Mouse (Mus musculus) large intestine, adult 2 months (tissue): Measurements from ENCODE around the gene Lss. TPM values are rescaled to one million over a fixed set of nuclear protein-coding genes. Genes with fewer than 3 reads are reported as not detected.

Source experiments
- DNase-seq: peaks from one replicate; pipeline ENCODE4 v3.0.0-alpha.2; 2012; ENCODE audit warnings: low read depth, low spot score
- WGBS: fragments of 180-500 bp; shearing (Covaris S2); methylation state at CpG from one replicate; pipeline ENCODE4 v1.1.7; 2018; 5-methylcytosine and 5-hydroxymethylcytosine counted together
- polyA plus RNA-seq: library from polyadenylated mRNA; depleted of rRNA; stranded (reverse); fragments of >200 nt; gene quantifications from 2 replicates; pipeline ENCODE4 v1.2.3, GENCODE M21; 2012; rRNA removed

Lss gene
- polyA plus RNA-seq, 1 experiment, result 17.4 TPM

DNA sequence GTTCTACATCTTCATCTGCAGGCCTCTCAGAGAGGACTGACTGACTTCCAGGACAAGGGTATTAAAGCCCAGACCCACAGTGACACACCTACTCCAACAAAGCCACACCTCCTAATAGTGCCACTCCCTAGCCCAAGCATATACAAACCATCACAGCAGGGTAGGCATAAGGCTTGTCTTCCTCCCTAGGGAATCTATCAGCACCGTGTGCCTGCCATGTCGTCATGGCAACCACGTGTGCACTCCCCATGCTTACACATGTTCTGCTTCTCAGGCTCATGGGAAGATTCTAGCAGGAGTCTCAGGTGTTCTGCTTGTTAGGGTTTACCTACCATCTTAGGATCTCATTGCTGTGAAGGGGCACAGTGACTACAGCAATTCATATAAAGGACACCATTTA lies 20.2 kb downstream of the Lss start:
- no peak for DNase-seq

DNA sequence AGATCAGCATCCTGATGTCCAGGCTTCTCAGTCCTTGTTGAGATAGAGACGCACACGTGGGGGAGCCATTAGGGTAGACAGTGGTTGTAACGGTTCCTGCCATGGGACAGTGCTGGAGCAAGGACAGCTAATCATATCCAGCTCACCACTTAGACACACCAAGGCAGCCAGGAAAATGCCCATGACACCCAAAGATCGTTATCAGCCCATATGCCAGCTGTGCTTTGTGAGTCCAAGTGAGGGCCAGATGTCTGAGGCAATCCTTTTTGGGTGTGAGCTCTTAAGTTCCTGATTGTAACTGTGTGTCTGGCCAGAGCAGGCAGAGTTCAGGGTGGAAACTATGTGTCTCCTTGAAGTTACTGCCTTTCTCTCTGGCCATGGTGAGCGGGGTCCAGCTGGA lies 22.7 kb downstream of the Lss start:
- no peak for DNase-seq
- 75% methylated on average over 5 of the region's 5 CpGs for WGBS

More for the DNA sequence above, 20.2 kb downstream of the Lss start:
- 68% methylated on average over 3 of the region's 3 CpGs for WGBS

DNA sequence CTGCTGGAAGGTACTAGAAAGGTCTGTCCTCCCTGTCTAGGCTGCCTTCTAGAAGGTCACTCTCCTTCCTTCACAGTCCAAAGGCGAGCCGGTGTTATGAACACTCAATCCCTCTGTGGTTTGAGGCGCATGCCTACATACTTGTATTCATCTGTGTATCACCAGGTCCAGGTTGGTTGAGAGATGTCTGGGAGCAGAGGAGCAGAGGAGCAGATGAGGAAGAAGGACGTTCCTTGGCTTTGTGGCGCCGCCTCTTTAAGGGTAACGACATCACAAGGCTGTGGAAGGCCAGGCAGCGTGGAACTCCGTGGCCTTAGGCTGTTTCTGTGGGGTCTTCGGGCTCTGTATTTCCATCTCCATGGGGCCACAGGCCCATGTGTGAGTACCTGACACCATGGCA lies 30.6 kb downstream of the Lss start, which contains the start of gene Spatc1l:
Gene Spatc1l, plus strand, starts transcription at position 301 of the 400 bp plus-strand sequence.
- WGBS, result 84% methylated on average over 10 of the region's 10 CpGs
- no peak for DNase-seq

DNA sequence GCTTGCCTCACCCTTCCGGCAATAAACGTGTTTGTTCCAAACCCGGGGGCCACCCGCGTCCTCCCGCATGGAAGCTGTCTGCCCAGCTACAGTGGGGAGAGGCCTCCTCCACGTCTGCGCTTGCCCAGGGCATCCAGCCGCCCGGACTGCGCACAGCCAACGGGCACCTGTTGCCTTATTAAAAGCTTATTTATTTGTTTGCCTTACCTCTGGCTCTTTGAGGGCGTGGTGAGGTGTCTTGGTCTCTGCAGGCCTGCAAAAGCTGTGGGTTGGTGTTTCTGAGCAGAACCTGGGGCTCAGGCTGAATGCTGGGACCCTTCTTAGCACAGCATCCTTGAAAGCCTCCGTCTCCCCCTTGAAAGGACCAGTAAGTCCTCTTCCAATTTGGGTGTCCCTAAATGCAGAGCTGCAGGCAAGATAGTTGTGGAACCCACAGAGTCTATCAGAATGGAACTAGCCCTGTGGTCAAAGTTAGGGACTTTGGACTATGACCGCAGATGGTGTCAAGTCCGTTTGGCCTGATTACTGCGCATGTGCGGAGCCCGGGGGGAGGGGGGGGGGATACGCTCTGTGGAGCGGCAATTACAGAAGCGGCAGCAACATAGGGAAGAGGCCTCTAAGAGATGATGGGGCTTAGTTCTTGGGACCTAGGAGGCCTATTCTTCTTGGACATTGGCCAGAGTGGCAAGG lies 38.8 kb downstream of the Lss start:
- DNase-seq, result no peak
- WGBS, result 49% methylated on average over 22 of the region's 22 CpGs

DNA sequence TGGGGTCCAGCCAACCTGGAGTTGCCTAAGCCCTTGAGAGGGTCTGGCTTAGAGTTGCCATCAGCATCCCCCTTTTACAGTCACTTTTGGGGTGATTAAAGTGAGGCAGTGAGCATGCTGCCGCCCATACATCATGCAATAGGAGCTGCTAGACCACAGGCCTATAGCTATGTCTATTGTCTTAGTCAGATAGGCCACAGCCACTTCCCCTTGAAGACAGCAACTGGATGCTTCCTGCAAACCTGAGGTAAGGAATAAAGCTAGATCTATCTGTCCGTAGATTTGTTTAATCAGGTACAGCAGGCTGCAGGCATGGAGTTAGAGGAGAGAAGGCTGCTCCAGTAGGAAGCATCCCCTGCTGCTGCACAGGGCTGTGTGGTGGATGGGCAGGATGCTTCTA lies 39.7 kb downstream of the Lss start:
- WGBS, result 75% methylated on average over 2 of the region's 2 CpGs
- DNase-seq, result no peak

DNA sequence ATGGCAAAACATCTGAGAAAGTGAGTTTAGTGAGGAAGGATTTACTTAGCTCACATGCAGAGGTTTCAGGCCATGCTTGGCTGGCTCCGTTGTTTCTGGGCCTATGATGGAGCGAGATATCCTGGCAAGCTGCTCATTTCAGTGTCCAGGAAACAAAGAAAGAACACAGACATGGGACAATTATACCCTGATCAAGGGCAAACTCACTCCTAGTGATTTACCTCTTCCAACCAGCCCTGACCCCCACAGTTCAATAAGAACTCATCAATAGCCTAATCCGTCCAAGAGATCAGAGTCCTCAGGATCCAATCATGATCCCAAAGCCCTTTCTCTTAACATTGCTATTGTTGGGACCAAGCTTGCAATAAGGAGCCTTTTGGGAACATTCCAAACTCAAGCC lies 40.8 kb downstream of the Lss start:
- 80% methylated on average over 3 of the region's 3 CpGs for WGBS
- no peak for DNase-seq

DNA sequence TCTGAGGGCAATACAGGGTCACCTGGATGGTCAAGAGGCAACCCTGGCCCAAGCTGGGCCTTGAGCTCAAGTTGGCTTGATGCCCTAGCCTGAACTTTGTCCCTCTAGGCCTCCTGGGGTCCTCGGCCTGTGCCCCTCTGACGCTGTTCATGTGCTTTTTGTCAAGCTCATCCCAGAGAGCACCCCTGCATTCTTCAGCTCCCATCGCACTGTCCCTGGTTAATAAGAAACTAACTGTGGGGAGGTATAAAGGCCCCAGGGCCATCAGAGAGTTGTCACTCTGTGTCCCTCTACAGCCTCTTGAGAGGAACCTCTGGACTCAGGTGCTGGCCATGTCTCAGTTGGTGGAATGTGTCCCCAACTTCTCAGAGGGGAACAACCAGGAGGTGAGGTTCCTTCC lies 44.0 kb downstream of the Lss start, which contains the start of gene Ftcd:
Gene Ftcd, plus strand, starts transcription at position 275 of the 400 bp plus-strand sequence.
- DNase-seq, result no peak

DNA sequence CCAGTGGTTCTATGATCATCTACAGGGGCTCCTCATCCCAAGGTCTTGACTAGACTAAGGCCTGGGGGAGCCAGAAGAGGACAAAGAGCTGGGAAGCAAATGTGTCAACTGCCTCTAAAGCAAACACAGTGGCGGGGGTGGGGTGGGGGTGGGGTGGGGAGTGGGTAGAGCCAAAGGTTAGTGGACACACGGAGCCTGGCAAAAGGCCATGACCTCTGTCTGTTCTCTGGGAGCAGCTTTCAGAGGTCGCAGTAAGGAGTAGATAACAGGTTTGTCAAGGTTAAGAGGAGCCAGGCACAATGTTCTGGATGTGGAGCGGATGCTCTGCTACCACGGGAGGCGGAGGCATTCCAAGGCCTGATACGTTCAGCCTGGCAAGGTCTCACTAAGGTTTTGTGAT lies 45.5 kb downstream of the Lss start:
- no peak for DNase-seq
- 64% methylated on average over 7 of the region's 7 CpGs for WGBS

More for the DNA sequence above, 44.0 kb downstream of the Lss start, which contains the start of gene Ftcd:
- WGBS, result 73% methylated on average over 3 of the region's 3 CpGs

DNA sequence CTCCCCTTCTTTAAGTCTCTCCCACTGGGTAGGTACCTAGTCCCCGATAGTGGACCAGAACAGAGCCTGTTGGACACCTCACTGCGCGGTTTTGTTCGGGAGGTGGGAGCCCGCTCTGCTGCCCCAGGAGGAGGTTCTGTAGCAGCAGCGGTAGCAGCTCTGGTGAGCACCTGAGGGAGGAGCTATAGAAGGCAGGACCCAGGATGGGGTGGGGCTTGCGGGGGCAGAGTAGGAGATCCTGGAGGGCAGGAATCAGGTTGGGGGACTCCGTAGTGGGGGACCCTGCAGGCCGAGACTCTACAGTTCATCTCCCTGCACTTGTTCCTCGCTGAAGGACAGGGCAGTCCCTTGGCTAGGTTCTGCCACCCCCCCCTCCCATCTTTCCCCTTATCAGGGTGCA lies 52.8 kb downstream of the Lss start:
- DNase-seq, result no peak
- 20% methylated on average over 10 of the region's 10 CpGs for WGBS

DNA sequence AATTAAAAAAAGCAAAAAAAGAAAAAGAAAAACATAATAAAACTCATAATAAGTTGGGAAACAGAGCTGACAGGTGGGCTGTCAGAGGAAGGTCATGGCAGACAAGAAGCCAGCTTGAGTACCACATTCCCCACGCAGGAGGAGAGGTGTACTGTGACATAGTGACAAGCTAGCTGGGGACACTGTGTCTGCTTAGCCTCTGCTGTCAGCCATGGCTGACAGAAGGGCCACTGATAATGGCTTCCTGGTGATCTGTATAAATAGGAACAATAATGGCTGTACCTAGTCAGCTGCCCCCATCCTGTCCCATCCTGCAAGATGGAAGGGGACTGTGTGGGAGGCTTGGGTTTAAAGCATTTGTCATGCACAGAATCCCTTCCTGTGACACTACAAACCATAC lies 54.8 kb downstream of the Lss start:
- no peak for DNase-seq
- 33% methylated on average over 1 of the region's 1 CpGs for WGBS

DNA sequence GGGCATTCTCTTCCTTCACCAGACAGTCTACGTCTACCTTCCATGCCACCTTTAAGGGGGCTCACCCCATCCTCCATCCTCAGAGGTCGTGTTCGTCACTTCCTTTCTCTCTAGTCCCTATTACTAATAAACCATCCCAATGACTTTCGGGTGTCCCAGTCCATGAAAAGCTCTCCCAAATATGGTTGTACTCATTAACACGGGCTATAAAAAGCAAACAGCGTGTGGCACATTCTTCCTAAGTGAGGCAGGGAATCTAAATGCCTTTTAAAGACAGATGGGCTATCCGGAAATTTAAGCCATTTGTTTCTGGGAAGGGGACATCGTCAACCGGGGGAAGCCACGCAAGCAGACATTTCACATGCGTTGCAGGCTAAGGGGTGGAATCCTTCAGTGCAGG lies 58.8 kb downstream of the Lss start:
- WGBS, result 63% methylated on average over 11 of the region's 11 CpGs
- DNase-seq, result no peak

DNA sequence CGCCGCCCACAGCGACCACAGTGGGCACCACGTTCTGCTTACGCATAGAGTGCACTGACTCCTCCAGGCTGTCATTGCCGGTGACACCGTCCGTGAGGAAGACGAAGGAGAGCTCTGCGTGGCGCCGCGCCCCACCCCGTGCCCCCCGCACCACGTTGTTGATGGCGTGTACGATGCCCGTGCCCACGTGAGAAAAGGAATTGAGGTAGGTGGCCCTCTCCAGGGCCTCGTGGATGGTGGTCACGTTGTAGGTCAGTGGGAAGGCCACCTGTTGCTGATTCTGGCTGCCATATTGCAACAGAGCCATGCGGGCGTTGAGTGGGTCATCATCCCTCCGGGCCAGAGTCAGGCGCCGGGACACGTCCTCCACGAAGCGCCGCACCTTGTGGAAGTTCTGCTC lies 65.0 kb downstream of the Lss start:
- DNase-seq, result no peak
- WGBS, result 90% methylated on average over 31 of the region's 31 CpGs

DNA sequence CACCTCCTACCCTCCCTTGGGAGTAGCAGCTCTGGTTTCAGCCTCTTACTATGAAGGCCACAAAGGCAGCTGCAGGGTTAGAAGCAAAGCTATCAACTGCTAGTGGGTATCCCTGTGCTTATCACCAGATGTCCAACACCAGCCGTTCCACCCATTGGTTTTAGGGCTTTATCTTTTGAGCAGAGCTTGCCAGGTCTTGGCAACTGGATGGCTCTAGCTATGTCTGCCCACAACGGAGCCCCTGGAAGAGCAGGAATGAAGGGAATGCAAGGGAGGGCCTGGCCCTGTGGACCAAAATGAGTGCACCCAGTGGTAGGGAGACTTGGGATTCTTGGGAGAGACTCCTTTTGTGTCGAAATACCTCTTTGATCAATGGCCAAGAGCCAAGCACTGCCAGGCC lies 71.3 kb downstream of the Lss start:
- 65% methylated on average over 3 of the region's 3 CpGs for WGBS
- DNase-seq, result no peak

Other genes starting within 250 kb of the Lss start
- 11.3 and 17.2 TPM in 2 replicates for gene Dip2a, start 186.3 kb upstream of the Lss start, polyA plus RNA-seq
- not detected in 2 replicates for gene AC141477.1, start 91.1 kb upstream of the Lss start, polyA plus RNA-seq
- gene Pcnt, start 88.8 kb upstream of the Lss start, polyA plus RNA-seq, result 13.1 and 17.0 TPM in 2 replicates
- gene 2610028H24Rik, start 82.5 kb upstream of the Lss start, polyA plus RNA-seq, result not detected in 2 replicates
- gene Mcm3ap, start 62.7 kb upstream of the Lss start, polyA plus RNA-seq, result 15.8 and 16.9 TPM in 2 replicates
- 1.9 and 2.6 TPM in 2 replicates for gene Ybey, start 62.5 kb upstream of the Lss start, polyA plus RNA-seq
- 0.26 TPM in 1 of 2 replicates, not detected in the other for gene Spatc1l, start 30.7 kb downstream of the Lss start, polyA plus RNA-seq
- gene Ftcd, start 44.1 kb downstream of the Lss start, polyA plus RNA-seq, result not detected in 2 replicates
- 69.1 and 98.4 TPM in 2 replicates for gene Col6a2, start 92.0 kb downstream of the Lss start, polyA plus RNA-seq
- gene Col6a1, start 194.6 kb downstream of the Lss start, polyA plus RNA-seq, result 71.5 and 98.6 TPM in 2 replicates